Mouse (Mus musculus) embryo, embryonic 11.5 days (tissue): ENCODE results near the gene Ccdc158.

Experiments used
- DNase-seq: peaks from one replicate; pipeline ENCODE4 v3.0.0-alpha.2; 2012; ENCODE audit warnings: low read depth, low spot score

Gene Ccdc158

GRCm38 (mm10) chr5:92674859-92675573 lies at the start of gene Ccdc158:
TSS of gene Ccdc158 (minus strand) at chr5:92675271.
- DNase-seq: peak; percentile 81

GRCm38 (mm10) chr5:92721610-92722009 lies 46.5 kb upstream of the Ccdc158 start:
- no peak for DNase-seq

GRCm38 (mm10) chr5:92718856-92719255 lies 43.8 kb upstream of the Ccdc158 start:
- no peak for DNase-seq

GRCm38 (mm10) chr5:92717666-92718360 lies 42.7 kb upstream of the Ccdc158 start:
- no peak for DNase-seq

GRCm38 (mm10) chr5:92715890-92716289 lies 40.8 kb upstream of the Ccdc158 start:
- DNase-seq: no peak

GRCm38 (mm10) chr5:92715319-92715718 lies 40.2 kb upstream of the Ccdc158 start:
- DNase-seq: no peak

GRCm38 (mm10) chr5:92714886-92715285 lies 39.8 kb upstream of the Ccdc158 start:
- no peak for DNase-seq

GRCm38 (mm10) chr5:92712621-92713395 lies 37.7 kb upstream of the Ccdc158 start:
- no peak for DNase-seq

- no peak for DNase-seq
Measured at GRCm38 (mm10) chr5:92711666-92712290, 36.7 kb upstream of the Ccdc158 start.

GRCm38 (mm10) chr5:92710779-92711178 lies 35.7 kb upstream of the Ccdc158 start:
- DNase-seq: no peak

GRCm38 (mm10) chr5:92707921-92708491 lies 32.9 kb upstream of the Ccdc158 start:
- no peak for DNase-seq

- DNase-seq: no peak
Measured at GRCm38 (mm10) chr5:92703671-92704070, 28.6 kb upstream of the Ccdc158 start.

- no peak for DNase-seq
Measured at GRCm38 (mm10) chr5:92701750-92702149, 26.7 kb upstream of the Ccdc158 start.

- DNase-seq: no peak
Measured at GRCm38 (mm10) chr5:92698837-92699529, 23.9 kb upstream of the Ccdc158 start.

- DNase-seq: no peak
Measured at GRCm38 (mm10) chr5:92698131-92698836, 23.2 kb upstream of the Ccdc158 start.

- DNase-seq: no peak
Measured at GRCm38 (mm10) chr5:92694316-92694995, 19.4 kb upstream of the Ccdc158 start.

- no peak for DNase-seq
Measured at GRCm38 (mm10) chr5:92693744-92694143, 18.7 kb upstream of the Ccdc158 start.

GRCm38 (mm10) chr5:92692206-92693007 lies 17.3 kb upstream of the Ccdc158 start:
- no peak for DNase-seq

- DNase-seq: no peak
Measured at GRCm38 (mm10) chr5:92688569-92688968, 13.5 kb upstream of the Ccdc158 start.
